Mouse (Mus musculus) lung, embryonic 14.5 days (tissue): ENCODE results near the gene Gtf2h1. TPM values are rescaled to one million over a fixed set of nuclear protein-coding genes. Genes with fewer than 3 reads are reported as not detected.

Source experiments
- ATAC-seq: fragments of 200-750 bp; cut with Nextera tagmentation; 2 replicates; pipeline ENCODE4 v1.8.0; 2017; ENCODE audit warnings: mild to moderate bottlenecking, moderate TSS enrichment, moderate library complexity; ENCODE audit not compliant: insufficient read depth
- DNase-seq: peaks from one replicate; pipeline ENCODE4 v3.0.0-alpha.2; 2015
- H3K27ac ChIP-seq: fragments of 300-500 bp; sonication (generic); 2 replicates; pipeline ENCODE4 v1.5.1; 2014; ENCODE audit warnings: low read depth, mild to moderate bottlenecking, moderate library complexity
- H3K27me3 ChIP-seq: fragments of 300-500 bp; sonication (generic); 2 replicates; pipeline ENCODE4 v1.6.1; 2014; ENCODE audit warnings: low read length, control low read depth; ENCODE audit not compliant: insufficient read depth
- H3K36me3 ChIP-seq: fragments of 300-500 bp; sonication (generic); 2 replicates; pipeline ENCODE4 v1.6.1; 2014; ENCODE audit warnings: control low read depth; ENCODE audit not compliant: insufficient read depth
- H3K4me1 ChIP-seq: fragments of 300-500 bp; sonication (generic); 2 replicates; pipeline ENCODE4 v1.6.1; 2014; ENCODE audit warnings: antibody characterized with exemption, control low read depth; ENCODE audit not compliant: insufficient read depth
- H3K4me2 ChIP-seq: fragments of 300-500 bp; sonication (generic); 2 replicates; pipeline ENCODE4 v1.6.1; 2014; ENCODE audit warnings: mild to moderate bottlenecking
- H3K4me3 ChIP-seq: fragments of 300-500 bp; sonication (generic); 2 replicates; pipeline ENCODE4 v1.5.1; 2014; ENCODE audit warnings: low read depth, low read length
- H3K9ac ChIP-seq: fragments of 300-500 bp; sonication (generic); 2 replicates; pipeline ENCODE4 v1.6.1; 2014
- H3K9me3 ChIP-seq: fragments of 300-500 bp; sonication (generic); 2 replicates; pipeline ENCODE4 v1.6.1; 2016; ENCODE audit warnings: low read depth, low read length, control low read depth
- CTCF ChIP-seq: IDR thresholded peaks from 2 replicates; pipeline ENCODE4 v1.5.1; 2016; ENCODE audit warnings: antibody characterized with exemption, low read depth
- WGBS: fragments of 180-500 bp; shearing (Covaris S2); extraction: QIAGEN DNeasy Blood & Tissue Kit; methylation state at CpG from one replicate; pipeline ENCODE4 v1.1.7; 2014; 5-methylcytosine and 5-hydroxymethylcytosine counted together
- polyA plus RNA-seq: library from polyadenylated mRNA; unstranded; fragments of >200 nt; fragmentation: Nextera tagmentation; extraction: Ambion mirVana; gene quantifications from 2 replicates; pipeline ENCODE4 v1.2.1, GENCODE M21; 2014

Gene Gtf2h1
- polyA plus RNA-seq, 1 experiment from 2014 or later: 41.7 TPM

DNA sequence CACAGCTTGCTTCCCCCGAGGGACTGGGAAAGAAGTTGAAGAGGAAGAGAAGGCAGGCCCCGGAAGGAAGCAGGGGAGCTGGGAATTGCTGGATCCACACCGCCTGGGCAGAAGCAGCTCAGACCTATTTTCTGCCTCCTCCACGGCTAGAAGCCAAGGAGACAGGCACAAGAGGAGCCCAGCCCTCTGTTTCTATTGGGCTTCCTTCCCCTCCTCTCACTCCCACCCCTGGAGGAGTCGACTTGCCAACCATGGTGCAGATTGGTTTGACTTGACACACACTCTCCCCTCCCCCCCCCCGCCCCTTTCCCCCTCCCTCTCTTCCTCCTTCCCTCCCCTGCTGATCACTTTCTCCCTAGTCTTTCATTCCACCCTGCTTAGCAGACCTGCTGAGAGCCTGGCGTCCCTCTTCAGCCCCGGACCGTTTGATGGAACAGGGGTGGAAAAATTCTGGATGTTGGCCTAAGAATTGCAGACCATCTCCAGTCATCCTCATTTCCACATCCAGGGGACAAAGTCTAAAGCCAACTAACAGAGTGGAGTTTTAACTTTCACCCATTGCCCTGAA is 42.3 kb downstream of the Gtf2h1 start:
- H3K9me3 ChIP-seq: no peaks in the 10 kb centered on the region
- H3K27ac ChIP-seq: peak overlapping the region; percentile 88
- no peaks in the 10 kb centered on the region for H3K27me3 ChIP-seq
- ATAC-seq (peak; percentile 66), DNase-seq (peak; percentile 78)
- peaks cover 30% of the 10 kb centered on the region for H3K4me1 ChIP-seq
- no peaks in the 10 kb centered on the region for H3K36me3 ChIP-seq
- 4% methylated on average over 9 of the region's 9 CpGs for WGBS
- peak overlapping the region; percentile 31 for H3K4me2 ChIP-seq
- no peak overlapping the region for H3K4me3 ChIP-seq
- peak overlapping the region; percentile 35; the same call in 1 of the 2 replicates for H3K9ac ChIP-seq
- no peak for TF ChIP-seq CTCF

DNA sequence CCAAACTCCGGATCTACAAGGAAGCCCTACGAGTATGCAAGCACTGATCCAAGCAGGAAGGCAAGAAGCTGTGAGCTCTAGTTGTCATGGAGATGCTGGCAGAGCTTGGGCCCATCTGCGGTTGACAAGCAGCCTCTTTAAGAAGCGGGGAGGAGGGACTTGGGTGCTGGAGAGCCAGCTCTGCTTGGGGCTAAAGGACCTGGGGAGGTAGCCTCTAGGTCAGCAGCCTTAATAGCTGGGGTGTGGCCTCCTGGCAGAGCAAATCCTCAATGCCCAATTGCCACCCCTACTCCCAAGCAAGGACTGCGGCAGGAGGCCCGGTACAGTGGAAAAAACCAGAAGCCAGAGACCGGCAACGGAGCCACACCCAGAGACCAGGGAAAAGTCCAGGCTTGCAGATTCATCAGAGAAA is 43.0 kb downstream of the Gtf2h1 start:
- H3K4me2 ChIP-seq: peak overlapping the region; percentile 31
- no peaks in the 10 kb centered on the region for H3K36me3 ChIP-seq
- ATAC-seq: peak; percentile 76
- H3K4me1 ChIP-seq: peaks cover 30% of the 10 kb centered on the region
- peak; percentile 88 for DNase-seq
- no peaks in the 10 kb centered on the region for H3K9me3 ChIP-seq
- no peak overlapping the region for H3K9ac ChIP-seq
- no peak for TF ChIP-seq CTCF
- no peak overlapping the region for H3K4me3 ChIP-seq
- no peaks in the 10 kb centered on the region for H3K27me3 ChIP-seq
- WGBS: 4% methylated on average over 8 of the region's 8 CpGs
- H3K27ac ChIP-seq: peak overlapping the region; percentile 88

DNA sequence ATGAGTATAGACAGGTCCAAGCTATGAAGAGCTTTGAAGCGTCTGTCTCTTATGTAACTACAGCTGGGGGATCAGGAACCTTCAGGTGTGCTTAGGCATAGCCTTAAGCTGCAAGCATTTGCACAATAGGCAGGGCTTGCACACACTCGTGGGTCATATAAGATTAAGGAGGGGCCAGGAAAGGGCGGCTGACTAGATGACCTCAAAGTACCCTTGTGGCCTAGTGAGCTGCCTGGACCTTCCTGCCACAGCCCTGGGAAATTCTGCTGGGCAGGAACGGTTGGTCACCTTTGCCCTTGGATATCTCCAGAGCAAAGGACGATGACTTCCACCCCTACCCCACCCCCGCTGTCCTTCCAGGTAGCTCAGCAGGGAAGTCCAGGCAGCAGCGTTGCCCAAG is 43.5 kb downstream of the Gtf2h1 start:
- peaks cover 30% of the 10 kb centered on the region for H3K4me1 ChIP-seq
- WGBS: 37% methylated on average over 7 of the region's 7 CpGs
- H3K9ac ChIP-seq: no peak overlapping the region
- H3K27me3 ChIP-seq: no peaks in the 10 kb centered on the region
- H3K36me3 ChIP-seq: no peaks in the 10 kb centered on the region
- peak overlapping the region; percentile 31; the same call in 1 of the 2 replicates for H3K4me2 ChIP-seq
- peak overlapping the region; percentile 88; the same call in 1 of the 2 replicates for H3K27ac ChIP-seq
- no peaks in the 10 kb centered on the region for H3K9me3 ChIP-seq
- TF ChIP-seq CTCF: no peak
- no peak for DNase-seq
- H3K4me3 ChIP-seq: no peak overlapping the region
- 0 out of 2 replicates have a peak, but pooled peaks have one; percentile 0 for ATAC-seq

DNA sequence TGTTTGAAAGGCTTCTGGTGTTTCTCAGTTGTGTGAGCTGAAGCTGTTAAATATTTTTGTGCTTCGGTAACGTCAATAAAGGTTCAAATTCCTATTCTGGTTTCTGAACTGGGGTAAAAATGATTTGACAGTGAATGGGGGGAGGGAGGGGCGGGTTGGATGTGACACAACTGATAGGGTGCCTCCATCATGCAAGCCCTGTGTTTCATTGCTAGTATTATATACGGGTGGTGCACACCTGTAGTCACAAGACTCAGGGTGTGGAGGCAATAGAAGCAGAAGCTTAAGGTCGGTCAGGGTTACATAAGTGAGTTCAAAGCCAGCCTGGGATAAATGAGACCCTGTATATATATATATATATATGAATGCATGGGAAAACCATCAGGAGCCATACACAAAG is 44.0 kb downstream of the Gtf2h1 start:
- H3K4me1 ChIP-seq: peaks cover 30% of the 10 kb centered on the region
- H3K36me3 ChIP-seq: no peaks in the 10 kb centered on the region
- no peak overlapping the region for H3K9ac ChIP-seq
- peak overlapping the region; percentile 10; the same call in 1 of the 2 replicates for H3K27ac ChIP-seq
- H3K4me2 ChIP-seq: no peak overlapping the region
- TF ChIP-seq CTCF: no peak
- no peaks in the 10 kb centered on the region for H3K27me3 ChIP-seq
- WGBS: 63% methylated on average over 5 of the region's 5 CpGs
- ATAC-seq (no peak), DNase-seq (no peak)
- no peak overlapping the region for H3K4me3 ChIP-seq
- H3K9me3 ChIP-seq: no peaks in the 10 kb centered on the region

DNA sequence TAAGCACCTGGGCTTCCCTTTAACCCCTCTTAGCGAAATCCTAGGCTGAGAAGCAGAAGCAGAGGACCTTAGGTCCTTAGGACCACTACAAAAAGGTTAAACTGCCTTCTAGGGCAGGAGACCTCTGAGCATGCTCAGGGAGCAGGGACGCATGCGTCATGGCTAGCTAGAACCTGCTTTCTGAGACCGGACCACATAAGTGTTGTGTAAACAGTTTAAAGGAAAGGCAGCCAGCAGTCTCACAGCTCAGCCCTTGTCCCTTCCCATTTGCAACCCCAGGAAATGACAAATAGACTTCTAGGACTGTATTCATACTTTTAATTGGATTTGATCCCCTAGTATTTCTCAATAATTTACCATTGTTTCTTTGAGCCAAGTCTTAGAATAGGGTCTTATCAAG is 44.4 kb downstream of the Gtf2h1 start:
- DNase-seq (peak; percentile 67), ATAC-seq (no peak)
- H3K4me1 ChIP-seq: peaks cover 30% of the 10 kb centered on the region
- H3K9ac ChIP-seq: no peak overlapping the region
- 21% methylated on average over 4 of the region's 4 CpGs for WGBS
- 0 out of 2 replicates have a peak overlapping the region, but pooled peaks have one; percentile 10 for H3K27ac ChIP-seq
- H3K36me3 ChIP-seq: no peaks in the 10 kb centered on the region
- no peaks in the 10 kb centered on the region for H3K27me3 ChIP-seq
- no peak overlapping the region for H3K4me3 ChIP-seq
- peak overlapping the region; percentile 1; the same call in 1 of the 2 replicates for H3K4me2 ChIP-seq
- no peaks in the 10 kb centered on the region for H3K9me3 ChIP-seq
- TF ChIP-seq CTCF: no peak

DNA sequence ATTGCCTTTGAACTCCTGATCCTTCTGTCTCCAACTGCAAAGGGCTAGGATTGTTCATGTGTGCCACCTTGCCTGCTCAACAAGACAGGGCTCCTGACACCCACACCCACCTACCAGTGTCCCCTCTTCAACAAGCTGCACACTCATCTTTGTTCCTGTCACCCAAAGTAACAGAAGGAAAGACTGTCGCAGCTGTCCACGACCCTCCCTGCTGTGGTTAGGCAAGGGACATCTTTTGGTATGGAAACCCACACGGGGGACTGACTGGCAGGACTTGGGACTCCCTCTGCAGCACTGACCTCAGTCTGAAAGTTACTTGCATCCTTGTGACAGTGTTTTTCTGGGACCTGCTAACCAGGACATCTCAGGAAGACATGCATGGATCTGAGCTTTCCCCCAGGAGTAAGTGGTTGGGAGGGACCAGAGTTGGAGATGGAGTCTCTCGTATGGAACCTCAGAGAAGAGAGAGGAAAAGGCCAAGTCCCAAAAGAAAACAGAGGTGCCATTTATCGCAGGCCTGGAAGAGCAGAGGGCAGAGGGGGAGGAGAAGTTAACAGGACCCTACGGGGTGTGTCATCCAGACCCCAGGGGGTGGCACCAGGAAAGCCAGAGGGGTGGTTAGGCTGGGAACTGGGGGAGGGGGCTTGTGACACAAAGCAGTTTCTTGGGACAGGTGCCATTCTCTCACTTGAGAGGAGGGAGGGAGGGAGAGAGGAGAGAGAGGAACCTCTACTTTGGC is 45.1 kb downstream of the Gtf2h1 start, which contains the start of gene Ldha:
Gene Ldha, plus strand, starts transcription at position 689 of the 739 bp plus-strand sequence.
- H3K27me3 ChIP-seq: no peaks in the 10 kb centered on the region
- no peak within 1 kb of the TSS for H3K9ac ChIP-seq
- ATAC-seq (no peak), DNase-seq (no peak)
- 27% methylated on average over 6 of the region's 6 CpGs for WGBS
- no peaks in the 10 kb centered on the region for H3K9me3 ChIP-seq
- H3K4me3 ChIP-seq: no peak within 1 kb of the TSS
- H3K4me1 ChIP-seq: peaks cover 30% of the 10 kb centered on the region
- H3K4me2 ChIP-seq: peak within 1 kb of the TSS; percentile 1; the same call in 1 of the 2 replicates
- H3K36me3 ChIP-seq: no peaks in the 10 kb centered on the region
- TF ChIP-seq CTCF: no peak
- no peak within 1 kb of the TSS for H3K27ac ChIP-seq

DNA sequence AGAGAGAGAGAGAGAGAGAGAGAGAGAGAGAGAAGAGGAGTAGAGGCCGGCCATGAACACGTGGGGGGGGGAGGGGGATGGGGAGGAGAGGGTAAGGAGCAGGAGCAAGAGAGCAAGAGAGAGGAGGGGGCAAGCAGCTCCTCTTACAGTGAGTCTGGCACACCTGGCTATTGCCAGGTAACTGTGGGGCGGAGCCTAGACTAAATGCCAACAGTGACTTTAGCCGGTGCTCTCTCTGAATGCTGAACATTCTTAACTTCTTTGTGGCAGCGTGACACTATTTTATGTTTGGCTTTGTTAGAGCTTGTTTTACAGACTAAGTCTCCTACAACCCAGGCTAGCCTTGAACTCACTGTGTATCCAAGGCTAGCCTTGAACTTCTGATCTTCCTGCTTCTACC is 46.4 kb downstream of the Gtf2h1 start:
- 27% methylated on average over 5 of the region's 5 CpGs for WGBS

More for the DNA sequence above, 46.4 kb downstream of the Gtf2h1 start:
- DNase-seq (no peak), ATAC-seq (no peak)
- Histone ChIP-seq H3K36me3 (no peaks in the 10 kb centered on the region), H3K4me2 (no peak overlapping the region), H3K27me3 (no peaks in the 10 kb centered on the region), H3K4me1 (peaks cover 30% of the 10 kb centered on the region), H3K27ac (no peak overlapping the region), H3K9me3 (no peaks in the 10 kb centered on the region), H3K9ac (no peak overlapping the region), H3K4me3 (no peak overlapping the region)
- TF ChIP-seq CTCF: no peak
